Mouse (Mus musculus) urinary bladder, postnatal 14 days (tissue): ENCODE results near the gene Cd79b.
A peak's percentile ranks its signal among the peaks of the same experiment; 100 is the strongest.
"Not testable (repeated sequence)": the region's sequence is repeated elsewhere in the genome, so short reads cannot be mapped to it uniquely, and the experiment has no call there.

Source experiments
- DNase-seq: peaks from one replicate; pipeline ENCODE4 v3.0.0; 2021; ENCODE audit warnings: low spot score

Gene Cd79b

GRCm38 (mm10) chr11:106314333-106314812 lies at the start of gene Cd79b:
TSS of gene Cd79b (minus strand) at chr11:106314762.
- DNase-seq: no peak

GRCm38 (mm10) chr11:106359350-106359749 lies 44.8 kb upstream of the Cd79b start:
- DNase-seq: no peak

- no peak for DNase-seq
Observed at GRCm38 (mm10) chr11:106355382-106356128, 41.0 kb upstream of the Cd79b start.

- DNase-seq: no peak
Observed at GRCm38 (mm10) chr11:106354181-106354580, 39.6 kb upstream of the Cd79b start.

- no peak for DNase-seq
Observed at GRCm38 (mm10) chr11:106353188-106353587, 38.6 kb upstream of the Cd79b start, which contains the start of gene Scn4a. TSS of gene Scn4a (minus strand) at chr11:106353288.

GRCm38 (mm10) chr11:106351941-106352340 lies 37.4 kb upstream of the Cd79b start:
- no peak for DNase-seq

- no peak for DNase-seq
Observed at GRCm38 (mm10) chr11:106351253-106351652, 36.7 kb upstream of the Cd79b start.

GRCm38 (mm10) chr11:106350853-106351252 lies 36.3 kb upstream of the Cd79b start:
- DNase-seq: no peak

GRCm38 (mm10) chr11:106349772-106350171 lies 35.2 kb upstream of the Cd79b start:
- no peak for DNase-seq

- DNase-seq: no peak
Observed at GRCm38 (mm10) chr11:106344910-106345309, 30.3 kb upstream of the Cd79b start.

- no peak for DNase-seq
Observed at GRCm38 (mm10) chr11:106340990-106341520, 26.5 kb upstream of the Cd79b start.

- not testable (repeated sequence) for DNase-seq
Observed at GRCm38 (mm10) chr11:106339323-106339722, 24.8 kb upstream of the Cd79b start.

- DNase-seq: no peak
Observed at GRCm38 (mm10) chr11:106338870-106339269, 24.3 kb upstream of the Cd79b start.

- no peak for DNase-seq
Observed at GRCm38 (mm10) chr11:106338029-106338428, 23.5 kb upstream of the Cd79b start.

GRCm38 (mm10) chr11:106334066-106334465 lies 19.5 kb upstream of the Cd79b start:
- no peak for DNase-seq

GRCm38 (mm10) chr11:106332458-106332857 lies 17.9 kb upstream of the Cd79b start:
- no peak for DNase-seq

- peak; percentile 36 for DNase-seq
Observed at GRCm38 (mm10) chr11:106329682-106330081, 15.1 kb upstream of the Cd79b start.

- no peak for DNase-seq
Observed at GRCm38 (mm10) chr11:106329128-106329527, 14.6 kb upstream of the Cd79b start.

- DNase-seq: no peak
Observed at GRCm38 (mm10) chr11:106328521-106328920, 14.0 kb upstream of the Cd79b start.

- no peak for DNase-seq
Observed at GRCm38 (mm10) chr11:106326475-106326874, 11.9 kb upstream of the Cd79b start.

GRCm38 (mm10) chr11:106325566-106326206 lies 11.1 kb upstream of the Cd79b start:
- DNase-seq: peak; percentile 75

GRCm38 (mm10) chr11:106324858-106325257 lies 10.3 kb upstream of the Cd79b start:
- DNase-seq: no peak
